Mouse (Mus musculus): Measurements from ENCODE around the gene Nr6a1.

The Nr6a1 gene

DNA sequence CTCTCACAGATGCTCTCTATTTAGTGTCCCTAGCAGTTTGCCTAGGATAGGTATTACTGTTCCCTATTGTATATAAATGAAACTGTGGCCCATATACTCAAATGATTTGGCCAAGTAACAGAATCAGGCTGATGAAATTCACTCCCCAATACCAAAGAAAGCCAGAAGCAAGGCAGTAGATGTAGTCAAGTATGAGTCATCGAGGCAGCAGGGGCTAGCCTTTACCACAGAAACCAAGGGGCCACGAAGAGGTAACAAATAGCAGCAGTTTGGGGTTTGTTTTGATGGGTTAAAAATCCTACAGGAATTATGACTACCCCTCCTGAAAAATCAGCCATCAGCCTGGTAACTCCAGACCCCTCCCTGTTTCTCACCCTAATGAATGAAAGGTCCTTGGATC, 147.5 kb downstream of the Nr6a1 start:
- DNase-seq: no peak

DNA sequence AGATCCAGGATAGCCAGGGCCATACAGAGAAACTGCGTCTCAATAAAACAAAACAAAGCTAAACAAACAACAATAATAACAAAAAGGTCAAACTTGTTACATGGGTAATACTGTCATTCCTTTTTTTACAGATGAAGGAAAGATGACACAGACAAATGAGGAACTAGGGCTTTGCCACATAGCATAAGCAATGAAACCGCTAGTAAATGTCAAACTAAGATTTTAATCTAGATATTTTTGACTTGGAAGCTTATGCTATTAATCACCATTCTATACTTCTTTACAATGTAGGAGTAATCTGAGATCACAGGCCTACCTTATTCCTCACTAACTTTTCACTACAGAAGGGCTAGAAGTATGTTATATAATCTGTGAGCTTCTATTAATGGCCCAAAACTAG, 150.2 kb downstream of the Nr6a1 start:
- no peak for DNase-seq

DNA sequence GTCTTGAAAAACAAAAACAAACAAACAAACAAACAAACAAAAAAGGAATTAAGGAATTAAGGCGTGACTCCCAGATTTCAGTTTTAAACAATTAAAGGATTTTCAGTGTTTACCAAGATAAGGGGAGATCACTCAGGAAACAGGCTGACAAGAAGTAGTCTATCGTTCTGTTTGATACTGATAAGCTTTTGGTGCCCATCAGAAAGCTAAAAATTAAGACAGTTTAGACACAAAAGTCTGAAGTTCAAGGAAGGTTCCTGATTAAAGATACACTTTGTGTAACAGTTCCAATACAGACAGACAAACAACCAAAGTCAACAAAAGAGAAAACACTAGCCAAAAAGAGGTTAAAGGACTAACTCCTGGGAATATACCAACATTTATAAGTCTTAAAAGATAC, 152.6 kb downstream of the Nr6a1 start:
- DNase-seq: no peak

DNA sequence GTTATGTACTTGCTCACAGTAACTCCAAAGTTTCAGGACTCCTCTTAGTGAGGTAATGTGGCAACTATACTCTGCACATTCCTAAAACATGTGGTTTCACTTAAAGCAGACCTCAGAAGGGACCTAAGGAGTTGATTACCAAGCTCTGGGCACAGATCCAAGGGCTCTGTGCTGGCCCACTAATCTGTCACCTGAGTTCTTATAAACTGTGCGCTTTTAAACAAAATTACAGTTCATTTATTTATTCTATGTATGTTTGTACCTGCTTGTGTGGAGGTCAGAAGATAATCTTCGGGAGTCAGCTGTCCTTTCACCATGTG, 156.1 kb downstream of the Nr6a1 start:
- DNase-seq: no peak

DNA sequence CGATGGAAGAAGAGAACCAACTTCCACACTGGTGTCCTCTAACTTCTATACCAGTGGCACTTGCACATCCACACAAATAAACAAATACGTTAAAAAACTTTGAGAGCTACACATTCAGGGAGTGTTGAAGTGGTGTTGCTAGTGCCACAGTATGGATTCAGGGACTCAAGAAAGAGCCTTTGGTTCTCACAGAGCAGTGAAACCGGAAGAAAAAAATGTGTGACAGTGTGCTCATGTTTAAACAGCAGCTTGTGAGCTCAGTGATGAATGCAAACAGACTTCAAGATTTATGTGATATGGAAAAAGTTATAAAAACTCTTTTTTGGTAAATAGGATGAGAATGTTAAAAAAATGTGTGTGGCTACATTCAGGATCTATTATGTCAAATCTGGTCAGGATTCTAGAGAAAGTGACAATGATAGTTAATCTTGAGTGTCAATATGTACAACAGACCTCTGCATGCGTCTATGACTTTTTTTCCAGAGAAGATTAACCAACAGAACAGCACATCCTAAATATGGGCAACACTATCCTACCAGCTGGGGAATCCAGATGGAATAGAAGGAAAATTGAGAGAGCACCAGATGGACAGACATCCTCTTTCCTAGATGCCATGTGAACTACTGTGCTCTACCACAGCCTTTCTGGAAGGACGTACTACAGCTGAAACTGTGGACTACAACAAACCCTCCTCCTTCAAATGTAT, 156.6 kb downstream of the Nr6a1 start:
- DNase-seq: no peak

DNA sequence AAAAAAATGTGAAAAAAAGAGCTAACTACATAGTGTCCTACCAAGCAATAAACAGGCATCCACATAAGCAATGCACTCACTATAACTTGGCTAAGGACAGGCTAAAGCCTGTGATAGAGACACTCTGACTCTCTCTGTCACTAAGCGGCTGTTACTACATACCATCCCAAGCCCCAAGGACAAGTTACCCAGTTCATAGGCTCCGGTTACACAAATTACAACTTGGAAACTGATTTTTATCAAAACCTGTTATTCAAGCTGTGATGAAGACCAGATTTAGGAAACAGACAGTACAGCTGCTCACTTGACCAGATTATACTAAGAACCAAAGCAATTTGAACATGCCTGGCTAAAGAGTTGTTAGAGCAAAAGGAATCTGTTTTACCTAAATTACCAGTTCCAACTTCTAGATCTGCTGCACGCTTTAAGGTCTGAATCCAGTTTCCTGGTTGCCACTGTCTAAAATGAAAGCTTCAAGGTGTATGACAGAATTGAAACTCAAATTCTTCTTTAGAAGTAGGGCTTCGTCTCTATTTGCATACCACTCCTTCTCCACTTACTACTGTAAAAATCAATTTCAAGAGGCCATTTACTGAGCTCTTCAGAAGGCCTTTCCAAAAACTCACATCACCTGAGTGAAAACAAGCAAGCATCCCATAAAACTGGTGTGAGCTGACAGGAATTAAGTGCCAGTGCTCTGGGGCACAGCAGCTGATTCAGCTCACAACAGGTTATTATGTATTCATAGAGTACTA, 160.1 kb downstream of the Nr6a1 start:
- no peak for DNase-seq

DNA sequence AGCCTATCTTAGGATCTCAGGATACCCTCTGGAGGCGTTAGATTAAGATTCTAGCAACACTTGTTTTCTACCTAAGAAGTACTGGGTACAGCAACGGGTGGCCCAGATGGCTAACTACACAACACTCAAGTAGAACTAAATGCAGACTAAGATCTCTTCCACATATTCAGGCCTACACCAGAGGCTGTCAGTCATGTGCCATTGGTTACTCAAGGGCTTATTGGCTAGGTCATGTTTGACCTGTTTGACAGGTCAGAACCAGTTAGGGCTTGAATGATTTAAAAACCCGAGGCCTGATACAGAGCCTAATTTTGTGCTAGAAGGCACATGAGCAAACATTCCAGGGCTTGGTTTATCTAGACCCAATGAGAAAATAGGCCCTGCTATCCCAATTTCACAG, 187.6 kb downstream of the Nr6a1 start:
- no peak for DNase-seq

DNA sequence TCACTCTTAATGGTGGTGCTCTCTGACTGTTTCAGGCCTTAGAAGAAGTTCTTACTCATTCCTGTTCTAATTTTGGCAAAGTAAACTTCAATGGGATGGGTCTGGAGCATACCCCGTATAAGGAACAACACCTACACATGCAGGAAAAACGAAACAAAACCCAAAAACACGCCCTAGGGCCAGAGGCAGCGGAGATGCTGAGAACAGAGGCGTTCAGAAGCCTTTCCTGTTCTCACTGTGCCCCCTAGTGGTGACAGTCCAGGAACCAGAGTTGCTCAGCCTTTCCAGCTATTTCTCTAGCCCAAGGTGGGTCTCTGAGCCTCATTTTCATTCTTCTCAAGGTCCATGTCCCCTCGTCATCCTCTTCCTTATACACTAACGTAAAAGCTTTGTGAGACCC, 188.1 kb downstream of the Nr6a1 start:
- peak; percentile 48 for DNase-seq

DNA sequence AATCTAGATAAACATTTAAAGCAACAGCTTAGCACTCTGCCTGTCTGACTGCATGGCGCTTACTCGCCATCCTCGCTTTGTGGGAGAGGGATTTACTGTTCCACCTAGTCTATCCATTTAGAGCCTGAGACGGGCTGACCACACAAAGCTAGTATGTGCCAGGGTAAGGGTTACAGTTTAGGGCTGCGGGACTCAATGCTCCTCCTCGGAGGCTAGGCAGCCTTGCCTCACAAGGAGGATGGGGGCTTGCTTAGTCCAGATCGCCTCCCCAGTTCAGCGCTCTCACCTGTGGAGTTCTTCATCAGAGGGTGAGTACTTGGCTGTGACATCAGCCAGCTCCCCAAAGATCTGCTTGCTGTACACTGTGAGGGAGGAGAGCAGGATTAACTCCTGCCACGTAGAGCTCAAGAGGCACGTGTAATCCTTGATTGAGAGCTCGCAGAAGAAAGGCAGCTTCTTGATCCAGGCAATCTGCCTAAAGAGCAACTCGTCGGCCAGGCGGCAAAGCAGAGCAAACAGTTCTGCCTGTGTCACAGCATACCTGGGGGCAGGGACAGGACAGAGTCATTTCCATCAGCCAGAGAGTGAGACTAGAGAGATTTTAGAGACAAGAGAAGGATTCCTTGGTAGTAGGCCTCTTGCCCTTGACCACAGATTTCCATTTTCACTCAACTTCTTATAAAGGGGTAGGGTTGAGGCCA, 188.7 kb downstream of the Nr6a1 start:
- DNase-seq: no peak

DNA sequence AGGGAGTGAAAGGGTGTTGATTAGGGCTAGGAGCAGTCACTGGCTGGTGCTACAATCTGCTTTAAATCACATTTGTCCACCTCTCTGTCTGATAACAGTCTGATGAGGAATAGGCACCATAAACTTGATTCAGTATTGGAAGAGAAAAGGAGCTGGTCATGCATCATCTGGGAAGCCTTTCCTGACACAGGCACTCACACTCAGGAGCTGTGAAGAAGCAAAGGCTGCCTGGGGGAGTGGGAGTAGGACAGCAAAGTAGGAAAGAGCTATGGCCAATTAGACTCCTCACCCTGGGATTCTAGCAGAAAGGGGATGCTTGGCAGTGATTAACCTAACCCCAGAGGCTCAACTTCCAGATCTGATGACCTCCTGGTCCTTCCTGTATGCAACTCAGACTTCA, 191.7 kb downstream of the Nr6a1 start:
- no peak for DNase-seq

DNA sequence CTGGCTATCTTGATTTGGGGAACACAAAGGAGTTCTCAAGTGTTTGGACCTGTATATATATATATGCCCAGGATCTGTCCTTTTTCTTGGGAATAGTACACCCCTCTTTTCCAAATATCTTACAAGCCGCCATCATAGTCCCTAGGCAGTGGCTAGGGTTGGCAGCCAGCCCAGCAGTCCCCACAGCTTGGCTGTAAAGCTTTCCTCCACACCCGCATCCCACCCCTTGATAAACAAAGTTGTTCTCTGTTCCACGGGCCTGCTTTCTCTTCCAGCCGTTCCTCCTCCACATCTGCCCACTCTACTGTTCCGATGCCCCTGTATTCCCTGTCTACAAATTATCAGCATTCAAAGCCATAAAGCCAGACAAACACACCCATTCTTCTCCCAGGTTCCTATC, 192.8 kb downstream of the Nr6a1 start:
- DNase-seq: no peak

DNA sequence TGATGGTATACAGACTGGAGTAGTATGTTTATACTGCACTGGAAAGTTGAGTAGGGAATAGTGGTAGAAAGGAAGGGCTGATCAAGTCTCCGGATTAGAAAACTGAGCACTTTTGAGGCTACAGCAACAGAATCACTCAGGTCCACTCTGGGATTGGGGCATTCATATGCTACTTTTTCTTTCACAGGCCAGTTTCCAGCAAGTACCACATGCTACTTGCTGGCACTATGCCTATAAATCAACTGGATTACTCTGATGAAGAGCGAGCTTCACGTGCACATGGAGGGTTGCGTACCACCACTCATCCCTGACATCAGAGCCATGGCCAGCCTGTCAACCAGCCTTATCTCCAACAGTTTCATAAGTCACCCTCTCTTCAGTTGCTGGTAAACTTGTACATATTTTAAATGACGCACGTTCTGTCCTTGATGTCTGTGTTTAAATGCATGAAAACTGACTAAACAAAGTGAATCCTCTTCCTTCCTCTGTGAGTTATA, 197.1 kb downstream of the Nr6a1 start:
- no peak for DNase-seq

DNA sequence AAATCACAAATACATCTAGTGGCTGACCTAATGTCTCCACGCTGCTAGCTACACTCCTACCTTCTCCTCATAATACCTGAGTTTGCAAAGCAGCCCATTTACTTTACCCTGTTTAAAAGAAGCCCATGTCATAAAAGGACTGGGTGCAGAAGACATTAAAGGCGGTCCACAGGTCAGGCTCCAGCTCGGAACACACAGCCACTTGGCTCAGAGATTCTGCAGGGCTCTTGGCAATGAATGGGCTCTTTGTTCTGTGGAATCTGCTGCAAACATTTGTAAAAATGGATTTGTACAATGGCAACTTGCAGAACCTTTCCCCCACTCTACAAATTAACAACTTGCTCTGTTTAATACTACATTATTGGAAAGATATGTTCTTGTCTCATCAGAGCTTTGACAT, 202.1 kb downstream of the Nr6a1 start:
- DNase-seq: no peak

DNA sequence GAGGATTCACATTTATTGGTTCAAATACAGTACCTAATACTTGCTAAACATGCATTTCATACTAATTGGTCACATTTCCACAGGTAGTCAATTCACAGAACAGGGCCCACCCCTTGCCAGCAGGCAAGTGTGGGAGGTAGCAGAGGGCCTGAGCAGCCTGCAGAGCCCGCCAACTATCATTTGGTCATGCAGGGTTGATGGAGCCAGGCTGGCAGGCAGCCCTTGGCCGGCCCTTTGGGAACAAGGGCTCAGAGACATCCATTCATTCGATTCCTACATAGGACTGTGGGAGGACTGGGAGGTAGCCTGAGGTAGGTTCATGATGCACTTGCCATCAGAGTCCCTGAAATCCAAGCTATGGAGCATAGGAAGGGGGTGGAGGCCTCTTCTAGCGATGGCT, 204.1 kb downstream of the Nr6a1 start:
- DNase-seq: no peak

DNA sequence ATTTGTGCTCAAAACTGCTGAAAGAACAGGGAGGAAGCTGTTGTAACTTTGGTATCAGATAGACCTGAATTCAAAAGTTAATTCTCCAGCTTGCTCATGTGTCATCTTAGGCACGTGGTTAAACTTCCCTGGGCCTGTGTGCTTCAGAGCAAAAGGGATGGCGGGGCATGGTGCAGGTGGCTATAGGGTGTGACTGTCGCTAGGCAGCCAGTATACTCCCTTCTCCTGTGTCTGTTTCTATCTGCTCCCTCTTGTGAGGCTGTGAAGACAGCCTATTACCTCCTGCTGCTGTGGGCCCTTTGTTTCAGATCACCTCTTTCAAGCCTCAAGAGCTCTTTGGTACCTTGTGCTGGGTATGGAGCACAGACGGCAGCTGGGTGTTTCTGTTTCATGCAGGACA, 205.4 kb downstream of the Nr6a1 start:
- no peak for DNase-seq

DNA sequence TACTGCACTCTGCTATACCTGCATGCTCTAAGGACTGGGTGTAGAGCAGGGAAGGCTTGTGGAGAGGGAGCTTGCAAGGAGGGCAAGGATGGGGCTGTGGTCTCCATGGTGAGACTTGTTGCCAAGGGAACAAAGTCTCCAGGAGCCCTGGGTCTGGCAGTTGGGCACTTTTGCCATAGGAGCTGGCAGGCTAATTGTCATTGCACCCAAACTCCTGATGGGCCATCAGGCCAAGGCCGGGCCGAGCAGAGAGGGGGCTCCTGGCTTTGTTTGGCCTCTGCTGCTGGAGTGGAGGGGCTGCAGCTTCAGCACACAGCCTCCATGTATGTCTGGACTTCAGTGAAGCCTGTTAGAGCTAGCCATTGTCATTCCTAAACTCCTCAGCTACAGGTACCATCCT, 206.8 kb downstream of the Nr6a1 start:
- no peak for DNase-seq

DNA sequence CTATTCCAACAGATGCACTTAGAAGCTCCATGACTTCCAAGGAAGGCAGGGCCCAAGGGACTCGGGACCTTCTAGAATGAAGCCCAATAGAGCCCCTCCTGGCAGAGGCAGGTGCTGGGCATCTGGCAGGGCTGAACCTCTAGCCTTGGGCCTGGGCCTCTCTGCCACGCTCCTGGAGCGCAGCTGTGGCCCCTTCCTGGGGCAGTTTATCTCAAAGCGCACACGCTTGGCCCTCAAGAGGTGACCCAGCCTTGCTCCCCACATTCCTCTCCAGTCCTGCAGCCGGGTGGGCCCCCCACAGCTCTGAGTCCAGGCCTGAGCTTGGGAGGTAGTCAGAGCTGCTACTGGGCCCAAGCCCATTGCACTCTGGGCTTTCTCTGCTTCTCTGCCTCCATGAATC, 208.1 kb downstream of the Nr6a1 start:
- no peak for DNase-seq

DNA sequence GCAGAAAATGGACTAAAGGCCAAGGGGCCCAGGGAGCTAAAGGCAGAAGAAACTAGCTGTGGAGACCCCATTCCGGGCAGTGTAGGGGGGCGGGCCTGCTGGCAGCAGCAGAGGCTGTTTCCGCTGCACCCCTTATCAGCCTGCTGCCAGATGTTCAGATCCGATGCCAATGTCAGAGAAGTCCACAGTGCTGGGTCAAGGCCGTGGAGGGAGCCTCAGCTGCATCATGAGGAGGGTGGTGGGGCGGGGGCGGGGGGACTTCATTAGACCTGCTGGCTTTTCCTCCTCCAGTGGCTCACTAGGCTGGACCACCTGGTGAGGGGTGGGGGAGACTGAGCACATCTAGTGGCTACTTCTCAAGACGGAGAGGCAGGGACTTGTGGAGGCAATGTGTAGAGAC, 208.8 kb downstream of the Nr6a1 start:
- DNase-seq: no peak

DNA sequence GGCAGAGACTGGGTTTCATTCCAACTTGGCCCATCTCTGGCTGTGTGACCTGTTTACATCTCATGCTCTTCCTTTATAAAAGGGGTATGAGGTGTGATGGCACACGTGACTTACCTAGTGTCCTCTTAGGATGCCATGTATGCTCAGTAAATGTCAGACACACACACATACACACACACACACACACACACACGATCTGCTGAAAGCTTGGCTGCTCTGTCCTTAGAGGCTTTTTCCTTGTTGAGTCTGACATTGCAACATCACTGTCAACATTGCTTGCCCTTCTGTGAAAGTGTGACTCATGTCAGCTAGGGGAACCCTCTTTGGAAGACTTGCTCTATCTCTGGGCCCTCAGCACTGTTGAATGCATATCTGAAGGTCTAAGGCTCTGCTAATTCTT, 210.1 kb downstream of the Nr6a1 start:
- DNase-seq: no peak

DNA sequence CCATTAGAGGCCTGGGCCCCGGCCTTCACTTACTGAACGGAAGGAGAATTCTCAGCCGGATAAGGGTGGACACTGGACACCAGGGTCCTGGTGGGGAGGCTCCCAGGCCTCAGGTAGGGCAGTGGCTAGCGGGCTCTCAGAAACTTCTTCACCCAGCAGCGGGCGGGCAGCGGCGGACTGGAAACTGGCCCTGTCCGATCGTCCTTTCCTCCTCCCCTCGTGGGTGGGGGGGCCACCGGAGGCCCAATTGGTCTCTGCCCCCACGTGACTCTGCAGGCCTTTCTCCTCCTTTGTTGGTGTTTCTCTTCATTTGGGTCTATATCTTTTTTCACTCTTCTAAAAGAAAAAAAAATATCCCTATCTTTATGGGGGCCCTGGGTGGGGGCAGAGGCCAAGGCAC, 213.2 kb downstream of the Nr6a1 start, which contains the start of gene Nr5a1:
TSS of gene Nr5a1 (minus strand) at position 219 of the 400 bp plus-strand sequence.
- DNase-seq: no peak

DNA sequence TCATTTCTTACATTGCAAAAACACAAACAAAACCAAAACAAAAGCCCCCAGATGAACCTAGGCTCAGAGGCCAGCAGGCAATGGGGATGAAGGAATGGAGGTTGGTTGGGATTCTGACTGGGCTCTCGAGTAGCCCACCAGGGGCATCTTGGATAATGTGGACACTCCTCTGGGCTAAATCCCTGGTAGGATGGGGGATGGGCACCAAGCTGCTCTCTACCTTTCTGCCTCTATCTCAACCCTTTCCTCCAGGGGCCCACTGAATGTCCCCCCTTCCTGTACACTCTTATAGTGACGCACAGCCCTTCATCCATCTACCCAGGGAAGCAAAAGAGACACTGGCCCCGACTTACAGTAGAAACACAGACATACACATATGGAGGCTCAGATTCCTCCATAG, 213.9 kb downstream of the Nr6a1 start:
- DNase-seq: no peak

DNA sequence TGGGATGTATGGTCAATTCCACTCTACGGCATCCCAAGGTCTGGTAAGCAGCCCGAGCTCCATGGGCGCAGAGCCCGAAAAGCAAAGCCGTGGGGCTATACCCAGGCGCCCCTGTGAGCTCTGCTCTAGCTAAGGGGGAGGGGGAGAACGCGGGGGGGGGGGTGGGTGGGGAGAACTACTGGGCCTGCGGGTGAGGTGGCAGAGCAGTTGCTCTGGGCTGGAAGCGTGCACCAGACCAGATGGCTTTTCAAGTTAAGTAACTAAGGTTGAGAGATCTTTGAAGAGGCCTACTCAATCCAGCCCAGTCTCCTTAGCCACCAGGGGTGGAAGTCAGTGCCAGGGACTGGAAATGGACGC, 214.7 kb downstream of the Nr6a1 start:
- no peak for DNase-seq

DNA sequence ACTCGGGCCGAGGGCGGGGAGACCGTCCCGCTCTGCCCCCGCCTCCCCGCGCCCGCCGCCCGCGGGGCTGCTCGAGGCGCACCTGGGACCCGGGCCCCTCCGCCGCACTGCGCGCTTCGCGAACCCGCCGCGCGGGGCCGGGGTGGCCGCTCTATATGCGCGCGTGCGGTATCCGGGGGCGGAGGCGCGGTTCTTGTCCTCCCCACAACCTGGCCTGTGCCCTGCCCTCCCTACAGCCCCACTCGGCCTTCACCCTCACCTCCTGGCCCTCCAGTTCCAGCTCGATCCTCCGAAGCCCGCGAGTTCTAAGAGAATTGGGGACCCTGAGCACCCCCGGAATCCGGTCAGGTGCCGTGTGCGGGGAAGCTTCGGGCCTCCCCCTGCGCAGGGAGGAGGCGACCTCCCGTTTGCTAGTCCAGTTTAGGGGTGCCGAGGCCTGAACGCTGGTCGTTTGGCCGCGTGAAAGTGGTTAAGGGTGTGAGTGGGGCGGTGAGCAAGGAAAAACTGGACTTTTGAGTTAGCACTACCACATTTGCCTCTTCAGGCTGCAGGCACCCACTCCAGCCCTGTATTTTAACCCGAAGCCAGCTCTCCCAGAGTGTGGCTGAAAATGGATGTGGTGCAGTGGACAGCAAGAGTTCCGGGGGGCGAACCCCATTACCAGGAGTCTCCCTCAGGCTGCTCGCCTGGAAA, 215.3 kb downstream of the Nr6a1 start:
- DNase-seq: no peak

DNA sequence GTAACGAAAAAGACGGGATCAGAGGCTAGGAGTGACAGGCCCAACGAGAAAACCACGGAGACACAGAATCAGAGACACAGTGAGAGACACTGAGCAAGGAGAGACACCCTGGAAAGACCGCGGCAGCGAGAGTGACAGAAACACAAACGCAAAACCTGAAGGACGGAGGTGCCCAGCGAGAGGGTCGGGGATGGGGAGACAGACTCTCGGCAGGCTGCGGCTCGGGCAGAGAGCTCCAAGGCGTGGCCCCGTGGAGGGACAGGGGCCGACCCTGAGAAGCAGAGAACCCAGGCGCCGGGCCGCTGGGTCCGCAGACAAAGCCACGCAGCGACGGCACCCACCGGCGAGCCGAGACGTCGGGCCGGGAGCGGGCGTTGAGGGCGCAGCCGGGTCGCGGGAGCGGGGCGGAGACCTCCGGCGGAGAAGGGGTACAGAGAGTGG, 216.0 kb downstream of the Nr6a1 start:
- DNase-seq: no peak

Measured in cerebellum, adult 11 months (tissue).